Mouse (Mus musculus): ENCODE results near the gene Lgals4. TPM values are rescaled to one million over a fixed set of nuclear protein-coding genes. Genes with fewer than 3 reads are reported as not detected.

Lgals4 gene
- 1.7 TPM in 1 of 2 replicates, not detected in the other for total RNA-seq (2015; ENCODE audit: low replicate concordance)
- 2.4 TPM in 1 of 2 replicates, not detected in the other for total RNA-seq (2017; ENCODE audit: low replicate concordance)

DNA sequence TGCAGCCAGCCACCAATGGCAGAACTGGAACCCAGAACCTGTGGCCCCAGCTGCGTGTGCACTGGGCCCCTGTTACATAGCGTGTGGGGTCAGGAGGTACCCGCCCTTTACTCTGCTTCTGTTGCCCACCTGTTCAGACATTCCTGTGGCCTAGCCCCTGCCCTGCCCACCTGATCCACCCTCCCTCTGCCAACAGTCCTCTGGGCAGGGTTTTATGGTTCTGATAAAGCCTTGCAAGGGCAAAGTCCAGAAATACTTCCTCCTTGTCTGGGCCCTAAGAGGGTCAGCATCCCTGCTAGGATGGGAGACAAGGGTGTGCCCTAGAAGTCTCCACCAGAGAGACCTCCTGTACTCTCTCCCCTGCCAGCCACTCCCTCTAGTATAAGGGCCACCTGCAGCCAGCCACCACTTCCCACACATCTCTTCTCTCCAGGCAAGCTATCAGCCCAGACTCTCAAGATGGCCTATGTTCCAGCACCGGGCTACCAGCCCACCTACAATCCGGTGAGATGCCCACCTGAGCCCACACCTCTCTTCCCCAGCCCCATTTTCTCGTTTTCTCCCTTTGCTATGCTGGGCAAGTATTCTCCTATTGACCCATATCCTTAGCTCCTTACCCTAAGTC lies at the start of gene Lgals4:
TSS of gene Lgals4 (plus strand) at position 132 of the 625 bp plus-strand sequence.
- ATAC-seq (replicated peaks; ENCODE audit: low FRiP score, poor library complexity, severe bottlenecking), result no peak

DNA sequence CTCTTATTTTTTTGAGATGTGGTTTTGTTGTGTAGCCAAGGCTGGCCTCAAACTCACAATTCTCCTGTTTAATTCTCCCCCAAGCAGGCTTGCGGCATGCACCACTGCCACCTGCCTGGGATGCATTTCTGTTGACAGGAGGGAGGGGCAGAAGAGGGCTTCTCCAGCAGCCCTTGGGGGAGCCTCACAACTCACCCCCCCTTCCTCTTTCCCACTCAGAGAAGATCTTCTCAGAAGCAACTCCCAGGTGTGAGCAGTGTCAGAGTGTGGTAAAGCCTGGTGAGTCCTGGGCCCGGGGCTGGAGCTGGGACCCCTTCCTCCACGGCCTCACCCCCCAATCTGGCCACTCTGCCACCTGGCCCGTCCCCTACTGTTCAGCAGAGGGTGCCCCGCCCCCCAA lies 48.5 kb upstream of the Lgals4 start:
- no peak for ATAC-seq (replicated peaks; ENCODE audit: low FRiP score, poor library complexity, severe bottlenecking)

DNA sequence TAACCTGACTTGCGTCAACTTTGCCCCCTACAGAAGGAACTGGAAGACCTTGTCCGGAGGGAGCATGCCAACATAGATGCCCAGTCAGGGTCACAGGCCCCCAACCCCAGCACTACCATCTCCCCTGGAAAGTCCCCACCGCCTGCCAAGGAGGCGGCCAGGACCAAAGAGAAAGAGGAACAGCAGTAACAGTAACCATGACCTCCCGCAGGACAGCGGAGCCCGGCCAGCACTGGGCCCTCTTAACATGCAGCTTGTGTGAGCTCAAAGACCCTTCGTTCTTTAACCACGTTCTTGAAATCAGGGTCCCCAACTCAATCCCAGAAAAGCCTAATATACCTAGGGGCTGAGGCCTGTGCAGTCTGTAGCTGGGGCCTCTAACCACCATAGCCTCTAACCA lies 45.8 kb upstream of the Lgals4 start:
- ATAC-seq (replicated peaks; ENCODE audit: low FRiP score, poor library complexity, severe bottlenecking), result no peak

DNA sequence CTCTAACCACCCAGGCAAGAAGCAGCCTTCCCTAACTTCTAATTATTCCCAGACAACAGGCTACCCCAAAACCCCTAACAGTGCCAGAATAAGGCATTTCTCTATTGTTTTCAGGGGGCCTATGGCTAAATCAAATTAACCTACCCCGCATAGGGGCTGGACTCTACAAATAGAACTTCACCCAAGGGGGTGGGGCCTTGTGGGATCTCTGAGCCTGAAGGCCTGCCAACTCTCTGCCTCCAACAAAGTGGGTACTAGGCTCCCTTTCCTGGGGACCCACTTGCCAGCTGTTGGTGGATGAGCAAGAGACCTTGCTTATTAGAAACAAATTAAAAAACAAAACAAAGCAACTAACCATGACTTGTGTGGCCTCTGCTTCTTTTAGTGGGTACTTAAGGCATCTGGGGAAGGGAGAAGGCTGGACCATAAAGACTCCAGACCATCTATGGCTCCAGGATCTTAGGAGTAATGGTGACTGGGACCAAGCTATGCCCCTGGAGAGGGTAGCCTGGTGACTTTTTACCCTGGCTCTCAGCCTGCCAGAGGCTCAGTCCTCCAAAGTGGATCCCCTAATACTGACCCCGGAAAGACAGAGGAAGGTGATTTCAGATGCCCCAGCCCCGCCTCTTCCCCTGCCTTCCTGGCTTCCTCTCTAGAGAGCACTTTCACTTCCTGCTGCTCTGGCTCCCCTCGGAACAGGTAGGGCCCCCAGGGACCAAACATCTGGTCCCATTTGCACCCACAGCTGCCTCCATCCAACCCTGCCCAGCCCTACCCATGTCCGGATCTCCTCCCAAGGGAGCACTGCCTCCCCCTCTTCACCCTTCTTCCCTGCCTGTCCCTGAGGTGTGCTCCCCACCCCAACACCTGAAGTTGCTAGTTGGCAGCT lies 45.1 kb upstream of the Lgals4 start, which contains the start of gene Rinl:
TSS of gene Rinl (plus strand) at position 663 of the 889 bp plus-strand sequence.
- no peak for ATAC-seq (replicated peaks; ENCODE audit: low FRiP score, poor library complexity, severe bottlenecking)

DNA sequence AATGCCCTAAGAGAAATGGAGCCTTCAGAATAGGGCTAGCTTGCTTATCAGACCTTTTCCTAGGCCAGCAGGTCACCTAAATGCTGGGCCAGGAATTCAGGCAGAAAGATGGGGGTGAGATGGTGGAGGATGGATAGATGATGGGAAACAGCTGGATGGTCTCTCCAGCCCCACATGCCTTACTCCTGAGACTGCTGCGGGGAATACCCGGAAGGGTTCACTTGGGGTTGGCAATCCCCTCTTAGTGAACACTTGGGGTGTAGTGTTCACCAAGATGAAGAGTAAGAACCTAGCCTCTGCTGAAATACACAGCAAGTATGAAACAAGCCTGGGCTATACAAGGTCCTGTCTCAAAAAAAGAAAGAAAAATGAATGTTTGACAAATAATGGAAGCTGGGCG lies 44.4 kb upstream of the Lgals4 start:
- ATAC-seq (replicated peaks; ENCODE audit: low FRiP score, poor library complexity, severe bottlenecking), result no peak

DNA sequence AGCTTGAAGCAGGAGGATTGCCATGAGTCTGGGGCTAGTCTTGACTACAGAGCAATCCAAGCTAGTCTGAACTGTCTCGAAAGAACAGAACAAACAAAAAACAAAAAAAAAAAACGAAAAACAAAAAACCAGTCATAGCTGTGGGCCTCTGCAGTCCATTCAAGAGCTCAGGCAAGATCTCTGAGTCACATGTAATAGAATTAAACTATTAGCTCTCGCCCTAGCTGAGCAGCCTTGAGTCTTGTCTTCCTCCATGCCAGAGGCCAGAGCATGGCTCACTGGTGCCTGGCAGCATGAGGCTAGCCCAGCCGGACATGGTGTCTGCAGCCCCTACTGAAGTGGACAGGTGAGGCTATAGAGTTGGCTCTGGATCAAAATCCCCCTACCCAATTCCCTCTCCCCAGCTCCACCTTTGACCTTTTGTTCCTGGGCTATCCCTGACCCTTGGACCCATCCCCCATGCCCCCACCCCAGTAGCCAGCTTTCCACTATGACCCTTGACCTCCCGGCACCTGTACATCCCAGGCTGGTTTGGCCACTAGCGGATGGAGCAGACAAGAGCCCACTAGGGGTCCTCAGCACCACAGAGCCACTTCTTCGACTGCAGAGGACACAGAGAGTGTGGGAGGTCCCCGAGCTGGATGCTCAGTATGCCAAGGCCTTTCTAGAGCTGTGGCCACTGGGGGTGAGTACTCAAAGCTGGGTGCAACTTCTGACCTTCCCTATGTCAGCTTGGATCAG lies 43.4 kb upstream of the Lgals4 start:
- ATAC-seq (replicated peaks; ENCODE audit: low FRiP score, poor library complexity, severe bottlenecking), result no peak

DNA sequence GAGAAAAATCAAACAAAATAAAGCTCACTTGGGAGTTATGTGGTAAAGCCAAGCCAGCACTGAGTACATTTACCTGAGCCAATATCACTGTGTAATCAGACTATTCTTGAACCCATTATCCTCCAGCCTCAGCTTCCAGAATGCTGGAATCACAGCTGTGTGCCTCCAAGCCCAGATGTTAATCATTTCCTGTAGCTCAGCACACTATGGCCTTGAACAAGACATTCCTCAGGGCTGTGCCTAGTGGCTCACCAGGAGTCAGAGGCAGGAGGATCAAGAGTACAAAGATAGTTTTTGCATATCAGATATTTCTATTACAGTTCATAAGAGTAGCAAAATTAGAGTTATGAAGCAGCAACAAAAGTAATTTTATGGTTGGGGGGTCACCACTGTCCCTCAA lies 41.9 kb upstream of the Lgals4 start:
- no peak for ATAC-seq (replicated peaks; ENCODE audit: low FRiP score, poor library complexity, severe bottlenecking)

DNA sequence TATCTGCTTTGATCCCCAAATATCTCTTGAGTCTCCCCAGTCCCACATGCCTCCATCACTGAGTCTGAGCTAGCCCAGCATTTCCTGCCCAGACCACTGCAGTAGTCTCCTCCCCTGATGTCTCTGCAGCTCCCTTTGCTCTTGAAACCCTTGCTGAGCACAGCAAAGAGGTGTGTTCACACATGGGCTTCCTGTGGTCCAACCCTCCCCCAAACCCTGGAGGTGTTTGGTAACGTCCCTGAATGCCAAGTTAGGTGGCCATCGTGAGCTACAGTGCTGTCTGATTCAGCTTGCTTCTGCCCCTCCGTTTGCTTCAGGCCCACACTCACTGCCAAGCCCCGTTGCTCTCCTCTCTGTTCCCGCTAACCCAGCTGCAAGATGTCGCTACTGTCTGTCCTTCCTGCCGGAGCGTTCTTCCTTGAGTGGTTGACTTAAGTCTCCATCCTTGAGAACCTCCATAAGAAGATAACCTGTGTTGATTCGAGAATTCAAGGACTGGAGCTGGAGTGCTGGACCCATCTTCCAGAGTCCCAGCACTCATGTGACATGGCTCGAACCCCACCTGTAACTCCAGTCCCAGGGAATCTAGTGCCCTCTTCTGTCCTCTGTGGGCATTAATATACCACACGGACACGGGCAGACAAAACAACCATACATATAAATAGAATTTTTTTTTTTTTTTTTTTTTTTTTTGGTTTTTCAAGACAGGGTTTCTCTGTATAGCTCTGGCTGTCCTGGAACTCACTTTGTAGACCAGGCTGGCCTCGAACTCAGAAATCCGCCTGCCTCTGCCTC lies 41.1 kb upstream of the Lgals4 start:
- ATAC-seq (replicated peaks; ENCODE audit: low FRiP score, poor library complexity, severe bottlenecking), result no peak

DNA sequence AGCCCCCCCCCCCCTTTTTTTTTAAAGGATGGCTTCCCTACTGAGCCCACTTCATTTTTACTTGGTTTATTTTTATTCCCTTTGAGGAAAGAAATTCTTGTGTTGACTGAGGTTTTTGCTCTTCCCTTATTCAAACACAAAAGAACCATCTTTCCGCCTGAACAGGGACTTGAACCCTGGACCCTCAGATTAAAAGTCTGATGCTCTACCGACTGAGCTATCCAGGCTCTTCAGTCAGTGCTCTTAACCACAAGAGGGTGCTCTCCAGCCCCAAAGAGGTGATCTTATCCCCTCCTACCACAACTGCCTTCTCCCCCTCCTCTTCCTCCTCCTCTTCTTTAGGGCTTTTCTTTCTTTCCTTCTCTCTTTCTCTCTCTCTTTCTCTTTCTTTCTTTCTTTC lies 39.8 kb upstream of the Lgals4 start:
- ATAC-seq (replicated peaks; ENCODE audit: low FRiP score, poor library complexity, severe bottlenecking), result no peak

DNA sequence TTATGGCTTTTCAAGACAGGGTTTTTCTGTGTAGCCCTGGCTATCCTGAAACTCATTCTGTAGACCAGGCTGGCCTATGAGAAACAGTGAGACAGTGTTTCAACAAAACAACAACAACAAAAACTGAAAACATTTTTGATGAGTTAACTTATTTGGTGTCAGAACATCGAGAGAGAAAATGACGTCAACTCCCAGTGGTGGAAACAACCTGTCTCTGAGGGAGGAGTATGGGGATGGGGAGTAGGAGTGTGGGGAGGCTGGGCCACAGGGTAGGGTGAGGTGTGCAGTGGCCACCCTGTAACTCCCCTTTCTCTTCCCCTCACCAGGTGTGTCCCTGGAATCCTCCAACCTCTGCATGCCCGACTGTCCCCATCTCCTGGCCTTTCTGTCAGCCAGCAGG lies 39.2 kb upstream of the Lgals4 start:
- no peak for ATAC-seq (replicated peaks; ENCODE audit: low FRiP score, poor library complexity, severe bottlenecking)

DNA sequence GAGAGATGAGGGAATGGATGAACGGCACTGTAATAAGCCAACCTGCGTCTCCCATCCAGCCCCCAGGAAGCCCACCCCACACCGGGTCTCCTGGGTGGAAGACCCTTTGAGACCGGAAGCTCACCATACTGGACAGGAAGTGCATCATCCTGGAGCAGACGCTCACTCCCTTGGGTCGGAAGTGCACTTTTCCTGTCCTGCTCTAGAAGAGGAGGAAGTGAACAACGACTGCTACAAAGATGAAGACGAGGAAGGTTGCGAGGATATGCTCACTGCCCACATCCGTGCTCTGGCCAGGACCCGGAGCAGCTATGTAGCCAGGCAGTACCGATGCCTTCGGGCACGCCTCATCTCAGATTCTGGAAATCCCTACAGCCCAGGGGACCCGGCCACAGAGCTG lies 37.8 kb upstream of the Lgals4 start:
- ATAC-seq (replicated peaks; ENCODE audit: low FRiP score, poor library complexity, severe bottlenecking), result 0 out of 2 replicates have a peak, but pooled peaks have one; percentile 32

DNA sequence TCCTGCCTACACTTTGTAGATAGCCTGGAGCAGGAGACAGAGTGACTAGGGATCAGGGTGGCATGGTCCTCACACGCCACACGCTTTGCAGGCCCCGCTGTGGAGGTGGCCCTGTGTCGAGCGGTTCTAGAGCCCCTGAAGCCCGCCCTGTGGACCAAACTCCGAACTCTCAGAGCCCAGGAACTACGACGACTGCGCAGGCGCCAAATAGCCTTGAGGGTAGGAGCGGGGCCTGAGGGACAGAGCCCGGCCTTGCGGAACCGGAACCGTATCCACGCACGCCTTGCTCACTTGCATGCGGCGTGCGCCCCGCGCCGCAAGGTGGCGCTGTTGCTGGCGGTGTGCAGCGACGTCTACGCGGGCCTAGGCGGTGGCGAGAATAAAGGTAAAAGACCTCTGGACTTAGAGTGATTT lies 37.1 kb upstream of the Lgals4 start:
- ATAC-seq (replicated peaks; ENCODE audit: low FRiP score, poor library complexity, severe bottlenecking), result peak; percentile 87

DNA sequence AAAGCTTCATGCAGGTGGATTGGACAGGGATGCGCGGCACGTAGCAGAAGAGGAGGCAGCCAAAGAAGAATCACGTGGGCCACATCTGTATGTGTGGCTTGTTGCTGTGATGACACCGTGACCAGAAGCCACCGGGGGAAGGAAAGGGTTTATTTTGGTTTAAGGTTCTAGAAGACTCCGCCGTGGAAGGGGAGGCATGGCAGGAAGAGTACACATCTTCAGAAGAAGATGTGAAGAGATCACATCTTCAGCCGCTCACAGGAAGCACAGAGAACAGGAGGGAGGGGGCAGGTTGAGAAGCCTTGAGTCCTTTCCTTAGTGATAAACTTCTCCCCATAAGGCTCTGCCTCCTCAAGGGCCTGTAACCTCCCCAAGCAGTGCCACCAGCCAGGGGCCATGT lies 33.7 kb upstream of the Lgals4 start:
- no peak for ATAC-seq (replicated peaks; ENCODE audit: low FRiP score, poor library complexity, severe bottlenecking)

DNA sequence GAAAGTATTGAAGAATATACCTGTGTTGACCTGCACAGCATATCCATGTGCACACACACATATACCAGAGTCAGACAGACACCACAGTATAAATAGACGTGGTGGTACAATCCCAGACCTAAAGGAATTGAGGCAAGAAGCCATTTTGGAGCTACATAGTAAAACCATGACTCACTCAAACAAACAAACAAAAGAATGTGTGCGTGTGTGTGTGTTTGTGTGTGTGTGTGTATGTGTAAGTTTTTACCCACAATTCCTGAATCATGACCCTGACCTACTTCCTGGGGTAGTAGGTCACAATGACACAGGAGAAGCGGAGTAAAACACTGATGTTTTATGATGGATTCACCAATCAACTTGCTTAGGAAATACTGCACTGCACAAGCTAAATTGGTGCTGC lies 32.2 kb upstream of the Lgals4 start:
- no peak for ATAC-seq (replicated peaks; ENCODE audit: low FRiP score, poor library complexity, severe bottlenecking)

DNA sequence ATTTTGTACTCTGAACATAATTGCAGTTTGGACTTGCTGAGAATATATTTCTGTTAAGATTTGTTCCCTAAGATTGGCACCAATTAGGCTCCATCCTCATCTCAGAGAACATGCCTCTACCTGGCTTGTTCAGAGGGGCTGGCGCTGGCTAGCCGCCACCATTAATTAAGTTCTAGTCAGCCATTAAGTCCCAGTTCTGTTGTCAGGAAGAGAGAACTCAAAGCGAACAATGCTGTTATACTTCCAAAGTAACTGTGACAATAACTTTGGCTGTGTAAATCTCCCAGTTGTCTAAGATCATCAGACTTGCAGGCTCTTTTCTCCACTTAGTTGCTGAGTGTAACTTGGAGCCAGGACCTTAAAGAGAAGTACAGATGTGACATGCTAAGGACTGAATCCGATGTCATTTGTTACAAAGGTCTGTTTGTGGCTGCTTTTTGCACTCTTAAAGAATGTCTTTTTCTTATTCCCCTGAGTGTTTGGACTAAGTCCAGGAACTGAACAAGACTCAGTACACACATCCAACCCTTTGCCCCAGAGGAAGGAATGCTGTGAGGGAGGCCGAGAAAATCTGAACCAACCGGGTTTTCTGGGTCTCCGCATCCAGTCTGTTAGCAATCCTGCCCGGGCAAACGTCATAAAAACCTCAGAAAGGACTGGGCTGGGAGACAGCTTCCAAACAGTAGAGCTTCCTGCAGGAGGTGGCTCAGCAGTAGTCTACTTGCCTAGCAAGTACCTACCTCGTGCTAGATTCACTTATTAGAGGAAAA lies 31.6 kb upstream of the Lgals4 start:
- ATAC-seq (replicated peaks; ENCODE audit: low FRiP score, poor library complexity, severe bottlenecking), result no peak

DNA sequence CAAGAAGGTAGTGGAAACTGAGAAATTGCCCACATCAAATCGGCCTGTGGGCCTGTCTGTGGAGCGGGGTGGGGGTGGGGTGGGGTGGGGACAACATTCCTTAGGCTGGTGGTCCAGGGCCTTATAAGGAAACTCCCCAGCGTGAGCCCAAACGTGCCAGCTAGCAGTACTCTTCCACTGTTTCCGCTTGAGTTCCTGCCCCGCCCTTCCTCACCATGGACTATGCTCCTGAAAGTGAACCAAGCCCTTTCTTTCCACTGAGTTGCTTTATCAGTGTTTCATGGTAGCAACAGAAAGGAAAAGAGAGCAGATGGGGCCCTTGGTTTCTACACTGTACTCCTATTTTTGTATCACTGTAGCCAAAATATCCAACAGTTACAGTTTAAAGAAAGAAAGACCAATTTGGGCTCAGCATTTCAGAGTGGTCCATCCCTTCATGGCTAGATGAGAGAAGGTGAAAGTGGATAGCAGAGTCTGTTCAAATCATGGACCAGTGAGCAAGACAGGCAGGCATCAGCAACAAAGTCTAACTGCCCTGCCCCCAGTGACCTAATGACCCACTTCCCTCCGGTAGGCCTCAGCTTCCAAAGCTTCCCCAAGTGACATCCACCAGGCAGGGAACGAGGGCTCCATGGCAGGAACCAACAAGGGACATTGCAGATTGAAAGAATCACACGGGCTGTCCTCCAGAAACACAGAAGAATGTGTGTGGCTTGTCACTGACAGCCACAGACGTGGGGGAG lies 30.6 kb upstream of the Lgals4 start:
- ATAC-seq (replicated peaks; ENCODE audit: low FRiP score, poor library complexity, severe bottlenecking), result no peak

DNA sequence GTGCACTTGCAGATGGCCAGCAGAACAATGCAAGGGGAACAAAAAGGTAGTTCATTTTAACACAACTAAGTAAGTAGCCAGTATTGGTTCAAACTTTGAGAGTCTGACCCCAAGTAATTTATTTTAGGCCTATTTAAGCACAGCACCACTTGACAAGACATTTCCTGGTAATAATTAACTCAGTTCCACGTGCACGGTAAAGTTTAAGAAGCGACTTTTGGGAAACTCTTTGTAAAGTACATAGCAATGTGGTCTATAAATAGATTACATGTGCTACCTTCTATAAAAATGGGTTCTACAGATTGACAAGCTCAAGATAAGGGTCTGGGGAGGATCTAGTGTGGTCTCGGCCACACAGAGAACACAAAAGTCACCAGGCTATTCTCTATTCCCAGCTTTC lies 29.9 kb upstream of the Lgals4 start:
- no peak for ATAC-seq (replicated peaks; ENCODE audit: low FRiP score, poor library complexity, severe bottlenecking)

DNA sequence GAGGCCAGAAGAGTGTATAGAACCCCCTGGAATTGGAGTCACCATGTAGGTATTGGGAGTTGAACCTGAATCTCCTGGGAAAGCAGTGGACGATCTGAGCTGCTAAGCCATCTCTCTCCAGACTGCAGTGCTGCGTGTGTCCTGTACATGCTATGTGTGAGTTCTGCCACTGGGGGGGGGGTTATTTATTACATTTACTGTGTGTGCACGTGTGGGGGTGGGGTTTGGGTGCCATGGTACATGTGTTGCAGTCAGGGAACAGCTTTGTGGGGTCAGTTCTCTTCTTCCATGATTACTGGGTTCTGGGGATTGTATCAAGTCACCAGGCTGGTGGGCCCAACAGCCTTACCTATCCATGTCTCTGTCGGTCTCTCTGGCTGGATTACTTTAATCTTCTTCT lies 26.8 kb upstream of the Lgals4 start:
- ATAC-seq (replicated peaks; ENCODE audit: low FRiP score, poor library complexity, severe bottlenecking), result no peak
